Mouse (Mus musculus): ENCODE results near the gene Olfr38. TPM values are rescaled to one million over a fixed set of nuclear protein-coding genes. Genes with fewer than 3 reads are reported as not detected.

The Olfr38 gene
- total RNA-seq (2022): not detected

GRCm38 (mm10) chr6:42756104-42756503, at the start of gene Olfr38:
TSS of gene Olfr38 (plus strand) at chr6:42756404.
- no peak for DNase-seq (ENCODE audit: low spot score in 2 of 2)

GRCm38 (mm10) chr6:42709291-42710211, 46.7 kb upstream of the Olfr38 start, which contains the start of gene Tcaf1:
TSS of gene Tcaf1 (minus strand) at chr6:42710088.
- peak; percentile 82 to 93 for DNase-seq (ENCODE audit: low spot score in 2 of 2)

DNA sequence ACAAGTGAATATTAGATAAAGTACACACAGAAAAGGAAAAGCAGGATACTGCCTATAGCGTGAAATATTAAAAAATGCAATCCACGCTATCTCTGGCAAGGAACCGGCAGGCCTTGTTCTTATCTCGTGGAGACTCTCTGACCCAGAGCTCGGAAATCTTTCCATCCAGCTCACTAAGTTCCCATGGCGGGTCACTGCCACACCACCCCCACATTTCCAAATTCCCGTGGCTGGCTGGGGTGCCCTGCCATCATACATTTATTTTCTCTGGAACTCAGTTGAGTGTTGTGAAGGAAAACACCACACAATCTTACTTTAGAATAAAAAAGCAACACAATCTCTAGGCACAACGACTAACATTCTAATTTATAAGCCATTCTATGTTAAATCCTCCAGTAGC, 41.5 kb upstream of the Olfr38 start:
- no peak for DNase-seq (ENCODE audit: low spot score in 2 of 2)

GRCm38 (mm10) chr6:42717973-42718372, 38.2 kb upstream of the Olfr38 start:
- DNase-seq (ENCODE audit: low spot score in 2 of 2): no peak

DNA sequence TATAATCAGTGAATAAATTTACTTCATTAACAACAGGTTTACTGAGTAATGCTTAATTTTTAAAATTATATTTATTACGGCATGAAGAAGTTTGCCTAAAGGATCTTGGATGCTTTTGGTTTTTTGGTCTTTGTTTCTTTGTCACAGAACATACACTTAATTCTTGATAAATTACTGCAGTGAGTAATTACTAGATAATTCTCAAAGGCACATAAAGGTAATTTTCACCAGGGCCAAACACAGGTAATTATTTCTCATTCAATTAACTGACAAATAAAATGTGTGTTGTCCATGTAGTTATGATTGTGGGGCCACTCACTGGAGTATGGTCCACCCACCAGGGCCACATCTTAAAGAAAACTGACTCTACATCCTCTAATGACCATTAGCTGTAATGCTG, 17.1 kb upstream of the Olfr38 start, which contains the start of gene Olfr453:
Gene Olfr453 (plus strand): TSS at position 301 of the 400 bp plus-strand sequence.
- no peak for DNase-seq (ENCODE audit: low spot score in 2 of 2)

- DNase-seq (ENCODE audit: low spot score in 2 of 2): no peak
Measured at GRCm38 (mm10) chr6:42742303-42742702, 13.9 kb upstream of the Olfr38 start.

- no peak for DNase-seq (ENCODE audit: low spot score in 2 of 2)
Measured at GRCm38 (mm10) chr6:42747846-42748245, 8.4 kb upstream of the Olfr38 start.

DNA sequence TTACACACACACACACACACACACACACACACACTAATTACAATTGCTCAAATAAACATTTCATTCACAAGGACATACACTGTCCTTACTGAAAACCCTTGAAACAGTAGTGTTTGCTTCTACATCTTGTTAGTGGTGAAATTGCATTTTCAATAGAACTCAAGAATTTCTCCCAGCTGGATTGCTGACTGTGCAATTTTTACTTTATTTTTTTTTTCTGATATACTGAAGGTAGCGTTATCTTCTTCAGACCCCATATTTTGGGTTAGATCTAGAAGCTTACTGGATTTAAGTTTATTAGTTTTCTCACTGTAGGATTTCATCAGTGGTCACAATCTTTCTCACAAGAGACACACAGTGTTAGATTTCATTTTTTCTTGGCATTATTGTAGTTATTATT, 20.9 kb downstream of the Olfr38 start:
- DNase-seq (ENCODE audit: low spot score in 2 of 2): no peak

GRCm38 (mm10) chr6:42784793-42785192, 28.6 kb downstream of the Olfr38 start, which contains the start of gene Olfr452:
TSS of gene Olfr452 (plus strand) at chr6:42785093.
- DNase-seq (ENCODE audit: low spot score in 2 of 2): no peak

DNA sequence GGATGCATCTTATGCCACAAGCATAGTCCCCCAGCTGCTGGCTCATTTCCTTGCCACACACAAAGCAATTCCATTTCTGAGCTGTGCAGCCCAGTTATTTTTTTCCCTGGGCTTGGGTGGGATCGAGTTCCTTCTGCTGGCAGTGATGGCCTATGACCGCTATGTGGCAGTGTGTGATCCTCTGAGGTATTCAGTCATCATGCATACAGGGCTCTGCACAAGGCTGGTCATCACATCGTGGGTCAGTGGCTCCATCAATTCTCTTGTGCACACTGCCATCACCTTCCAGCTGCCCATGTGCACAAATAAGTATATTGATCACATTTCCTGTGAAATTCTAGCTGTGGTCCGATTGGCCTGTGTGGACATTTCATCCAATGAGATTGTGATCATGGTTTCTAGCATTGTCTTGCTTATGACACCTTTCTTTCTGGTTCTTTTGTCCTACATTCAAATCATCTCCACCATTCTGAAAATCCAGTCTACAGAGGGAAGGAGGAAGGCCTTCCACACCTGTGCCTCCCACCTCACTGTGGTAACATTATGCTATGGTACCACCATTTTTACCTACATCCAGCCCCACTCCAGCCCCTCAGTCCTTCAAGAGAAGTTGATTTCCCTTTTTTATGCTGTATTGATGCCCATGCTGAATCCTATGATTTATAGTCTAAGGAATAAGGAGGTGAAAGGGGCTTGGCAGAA, 34.2 kb downstream of the Olfr38 start:
- DNase-seq (ENCODE audit: low spot score in 2 of 2): no peak

- peak in 1 of 2 experiments; percentile 25 for DNase-seq (ENCODE audit: low spot score in 2 of 2)
Measured at GRCm38 (mm10) chr6:42790949-42791556, 34.8 kb downstream of the Olfr38 start.

GRCm38 (mm10) chr6:42794982-42795381, 38.8 kb downstream of the Olfr38 start:
- DNase-seq (ENCODE audit: low spot score in 2 of 2): no peak

GRCm38 (mm10) chr6:42811639-42812038, 55.4 kb downstream of the Olfr38 start, which contains the start of gene Olfr450:
TSS of gene Olfr450 (plus strand) at chr6:42811939.
- no peak for DNase-seq (ENCODE audit: low spot score in 2 of 2)

Other genes with a start within 250 kb of the Olfr38 start
- not detected for gene Olfr455, start 208.8 kb upstream of the Olfr38 start, total RNA-seq (2022)
- gene Tcaf3, start 158.7 kb upstream of the Olfr38 start, total RNA-seq (2022): not detected
- gene Tcaf2, start 111.2 kb upstream of the Olfr38 start, total RNA-seq (2022): under 1 TPM; 0.40 to 0.91 (median 0.58) TPM
- 100 to 1,000 TPM; 212 to 230 (median 223) TPM for gene Tcaf1, start 46.3 kb upstream of the Olfr38 start, total RNA-seq (2022)
- gene Olfr453, start 17.0 kb upstream of the Olfr38 start, total RNA-seq (2022): not detected
- gene Olfr452, start 28.7 kb downstream of the Olfr38 start, total RNA-seq (2022): not detected
- gene Olfr450, start 55.5 kb downstream of the Olfr38 start, total RNA-seq (2022): not detected
- gene Olfr449, start 78.0 kb downstream of the Olfr38 start, total RNA-seq (2022): not detected
- not detected for gene Olfr448, start 134.0 kb downstream of the Olfr38 start, total RNA-seq (2022)
- gene Olfr447, start 152.5 kb downstream of the Olfr38 start, total RNA-seq (2022): not detected
- not detected for gene Olfr446, start 165.0 kb downstream of the Olfr38 start, total RNA-seq (2022)
- gene Olfr444, start 192.7 kb downstream of the Olfr38 start, total RNA-seq (2022): not detected